Mouse (Mus musculus) midbrain, embryonic 11.5 days (tissue): ENCODE data around the gene Olfr1061. TPM values are rescaled to one million over a fixed set of nuclear protein-coding genes. Genes with fewer than 3 reads are reported as not detected.
"Not testable (repeated sequence)": the region's sequence is repeated elsewhere in the genome, so short reads cannot be mapped to it uniquely, and the experiment has no call there.

Experiments used
- ATAC-seq: fragments of 200-750 bp; cut with Nextera tagmentation; 2 replicates; pipeline ENCODE4 v1.8.0; 2017; ENCODE audit warnings: moderate TSS enrichment, moderate library complexity; ENCODE audit not compliant: low FRiP score
- DNase-seq: peaks from one replicate; pipeline ENCODE4 v3.0.0; 2015; ENCODE audit warnings: low spot score; ENCODE audit errors: missing footprints
- H3K27ac ChIP-seq: fragments of 300-500 bp; sonication (generic); 2 replicates; pipeline ENCODE4 v1.5.1; 2014; ENCODE audit warnings: low read depth, low read length
- H3K27me3 ChIP-seq: fragments of 300-500 bp; sonication (generic); 2 replicates; pipeline ENCODE4 v1.6.1; 2014; ENCODE audit warnings: mild to moderate bottlenecking, low read length, moderate library complexity, mixed read lengths; ENCODE audit not compliant: control insufficient read depth, insufficient read depth
- H3K36me3 ChIP-seq: fragments of 300-500 bp; sonication (generic); 2 replicates; pipeline ENCODE4 v1.6.1; 2014; ENCODE audit warnings: mild to moderate bottlenecking, low read length, moderate library complexity, mixed read lengths; ENCODE audit not compliant: control insufficient read depth, insufficient read depth
- H3K4me1 ChIP-seq: fragments of 300-500 bp; sonication (generic); 2 replicates; pipeline ENCODE4 v1.6.1; 2014; ENCODE audit warnings: low read length; ENCODE audit not compliant: control insufficient read depth, insufficient read depth
- H3K4me2 ChIP-seq: fragments of 300-500 bp; sonication (generic); 2 replicates; pipeline ENCODE4 v1.6.1; 2014; ENCODE audit warnings: mild to moderate bottlenecking, moderate library complexity
- H3K4me3 ChIP-seq: fragments of 300-500 bp; sonication (generic); 2 replicates; pipeline ENCODE4 v1.5.1; 2014; ENCODE audit warnings: low read depth, low read length
- H3K9ac ChIP-seq: fragments of 300-500 bp; sonication (generic); 2 replicates; pipeline ENCODE4 v1.6.1; 2014; ENCODE audit warnings: low read length
- H3K9me3 ChIP-seq: fragments of 300-500 bp; sonication (generic); 2 replicates; pipeline ENCODE4 v1.6.1; 2016; ENCODE audit warnings: low read length; ENCODE audit not compliant: control insufficient read depth
- WGBS: fragments of 180-500 bp; shearing (Covaris S2); extraction: QIAGEN DNeasy Blood & Tissue Kit; methylation state at CpG from one replicate; pipeline ENCODE4 v1.1.7; 2014; 5-methylcytosine and 5-hydroxymethylcytosine counted together
- polyA plus RNA-seq: library from polyadenylated mRNA; unstranded; fragments of >200 nt; fragmentation: Nextera tagmentation; extraction: Ambion mirVana; gene quantifications from 2 replicates; pipeline ENCODE4 v1.2.1, GENCODE M21; 2014

Gene Olfr1061
- not detected in 2 replicates for polyA plus RNA-seq

DNA sequence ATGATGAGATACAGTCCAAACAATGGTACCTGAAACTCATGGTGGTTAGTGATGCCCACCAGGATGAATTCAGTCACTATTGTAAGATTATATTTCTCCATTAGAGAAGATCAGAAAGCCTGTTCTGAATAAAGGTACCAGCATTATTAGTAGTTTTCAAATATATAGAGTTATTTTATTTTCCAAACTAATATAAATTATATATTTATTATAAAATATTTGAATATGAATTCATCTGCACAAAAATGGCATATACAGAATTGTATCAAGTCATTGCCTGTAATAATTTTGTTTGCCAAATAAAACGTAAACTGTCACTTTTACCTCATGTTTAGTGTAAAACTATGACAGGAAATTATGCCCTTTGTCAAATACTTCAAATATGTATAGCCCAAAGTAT lies at the start of gene Olfr1061:
TSS of gene Olfr1061 (minus strand) at position 101 of the 400 bp plus-strand sequence.
- no peak within 1 kb of the TSS for H3K4me2 ChIP-seq
- H3K9ac ChIP-seq = no peak within 1 kb of the TSS
- no peak within 1 kb of the TSS for H3K27ac ChIP-seq
- no peaks in the 10 kb centered on the region for H3K9me3 ChIP-seq
- H3K27me3 ChIP-seq = no peaks in the 10 kb centered on the region
- ATAC-seq (no peak), DNase-seq (no peak)
- H3K4me3 ChIP-seq = no peak within 1 kb of the TSS
- no peaks in the 10 kb centered on the region for H3K36me3 ChIP-seq
- 88% methylated on average over 1 of the region's 1 CpGs for WGBS
- H3K4me1 ChIP-seq = no peaks in the 10 kb centered on the region

DNA sequence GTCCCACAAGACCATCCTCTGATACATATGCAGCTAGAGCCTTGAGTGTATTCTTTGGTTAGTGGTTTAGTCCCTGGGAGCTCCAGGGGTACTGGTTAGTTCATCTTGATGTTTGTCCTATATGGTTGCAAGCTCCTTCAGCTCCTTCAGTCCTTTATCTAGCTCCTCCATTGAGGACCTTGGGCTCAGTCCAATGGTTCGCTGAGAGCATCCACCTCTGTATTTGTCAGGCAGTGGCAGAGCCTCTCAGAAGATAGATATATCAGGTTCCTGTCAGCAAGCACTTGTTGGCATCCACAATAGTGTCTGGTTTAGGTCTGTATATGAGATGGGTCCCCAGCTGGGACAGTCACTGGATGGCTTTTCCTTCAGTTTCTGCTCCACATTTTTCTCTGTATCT lies 46.6 kb upstream of the Olfr1061 start:
- H3K4me1 ChIP-seq = no peaks in the 10 kb centered on the region
- no peak overlapping the region for H3K27ac ChIP-seq
- no peak overlapping the region for H3K4me2 ChIP-seq
- no peaks in the 10 kb centered on the region for H3K9me3 ChIP-seq
- no peak for ATAC-seq
- H3K27me3 ChIP-seq = no peaks in the 10 kb centered on the region
- no peak for DNase-seq
- H3K9ac ChIP-seq = no peak overlapping the region
- no peaks in the 10 kb centered on the region for H3K36me3 ChIP-seq
- no peak overlapping the region for H3K4me3 ChIP-seq
- 89% methylated on average over 1 of the region's 1 CpGs for WGBS

DNA sequence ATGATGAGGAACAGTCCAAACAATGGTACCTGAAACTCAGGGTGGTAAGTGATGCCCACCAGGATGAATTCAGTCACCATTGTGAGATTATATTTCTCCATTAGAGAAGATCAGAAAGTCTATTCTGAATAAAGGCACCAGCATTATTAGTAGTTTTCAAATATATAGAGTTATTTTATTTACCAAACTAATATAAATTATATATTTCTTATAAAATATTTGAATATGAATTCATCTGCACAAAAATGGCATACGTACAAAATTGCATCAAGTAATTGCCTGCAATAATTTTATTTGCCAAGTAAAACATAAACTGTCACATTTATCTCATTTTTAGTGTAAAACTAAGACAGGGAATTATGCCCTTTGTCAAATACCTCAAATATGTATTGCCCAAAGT lies 42.3 kb upstream of the Olfr1061 start, which contains the start of gene Olfr1066:
TSS of gene Olfr1066 (minus strand) at position 101 of the 400 bp plus-strand sequence.
- ATAC-seq = no peak
- no peak for DNase-seq
- H3K4me3 ChIP-seq = no peak within 1 kb of the TSS
- no peaks in the 10 kb centered on the region for H3K9me3 ChIP-seq
- H3K9ac ChIP-seq = no peak within 1 kb of the TSS
- H3K36me3 ChIP-seq = no peaks in the 10 kb centered on the region
- 90% methylated on average over 1 of the region's 1 CpGs for WGBS
- no peaks in the 10 kb centered on the region for H3K4me1 ChIP-seq
- H3K27ac ChIP-seq = no peak within 1 kb of the TSS
- no peaks in the 10 kb centered on the region for H3K27me3 ChIP-seq
- no peak within 1 kb of the TSS for H3K4me2 ChIP-seq

DNA sequence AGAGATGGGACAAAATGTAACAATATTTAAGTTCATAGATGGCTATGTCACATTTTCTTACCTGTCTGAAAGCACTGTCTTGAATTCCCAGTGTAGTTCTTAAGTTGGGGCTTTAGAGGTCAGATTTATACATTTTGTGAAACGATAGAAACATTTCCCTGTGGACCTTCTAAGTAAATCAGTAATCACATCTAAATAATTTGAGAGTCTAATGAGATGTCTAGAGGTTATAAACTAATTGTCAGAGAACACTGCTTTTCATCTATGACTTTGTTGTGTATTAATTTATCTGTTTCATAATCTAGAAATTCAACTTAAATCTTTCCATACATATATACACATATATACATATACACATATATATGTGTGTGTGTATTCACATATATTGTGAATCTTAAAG lies 36.6 kb upstream of the Olfr1061 start, which contains the start of gene Olfr1065:
TSS of gene Olfr1065 (minus strand) at position 101 of the 400 bp plus-strand sequence.
- H3K27me3 ChIP-seq, ATAC-seq, H3K4me2 ChIP-seq, H3K4me3 ChIP-seq, H3K27ac ChIP-seq, H3K36me3 ChIP-seq, H3K4me1 ChIP-seq, H3K9me3 ChIP-seq, DNase-seq, H3K9ac ChIP-seq: not testable (repeated sequence)
- WGBS = no CpG with 5 or more reads among the region's 1 CpGs

DNA sequence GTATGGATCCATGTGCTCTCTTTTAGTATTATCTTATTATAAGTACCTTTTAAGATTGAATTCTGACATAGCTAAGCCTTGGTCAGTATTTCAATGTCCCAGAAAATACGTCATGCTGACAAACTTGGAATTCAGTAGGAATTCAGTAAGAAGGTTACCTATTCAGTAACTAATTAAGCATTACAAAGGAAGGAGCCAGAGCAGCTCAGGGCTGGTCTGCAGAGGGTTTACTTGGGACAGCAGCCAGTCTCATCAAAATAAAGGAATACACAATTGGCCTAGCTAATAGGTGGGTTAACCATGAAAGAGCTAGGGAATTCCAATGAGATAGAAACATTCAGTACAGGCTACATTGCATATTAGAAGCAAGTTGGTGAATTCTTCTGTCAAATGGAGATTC lies 28.3 kb upstream of the Olfr1061 start:
- H3K27ac ChIP-seq, H3K36me3 ChIP-seq, H3K9me3 ChIP-seq, H3K4me1 ChIP-seq, ATAC-seq, DNase-seq, H3K9ac ChIP-seq, H3K27me3 ChIP-seq, H3K4me2 ChIP-seq, H3K4me3 ChIP-seq: not testable (repeated sequence)
- WGBS = 47% methylated on average over 1 of the region's 1 CpGs

DNA sequence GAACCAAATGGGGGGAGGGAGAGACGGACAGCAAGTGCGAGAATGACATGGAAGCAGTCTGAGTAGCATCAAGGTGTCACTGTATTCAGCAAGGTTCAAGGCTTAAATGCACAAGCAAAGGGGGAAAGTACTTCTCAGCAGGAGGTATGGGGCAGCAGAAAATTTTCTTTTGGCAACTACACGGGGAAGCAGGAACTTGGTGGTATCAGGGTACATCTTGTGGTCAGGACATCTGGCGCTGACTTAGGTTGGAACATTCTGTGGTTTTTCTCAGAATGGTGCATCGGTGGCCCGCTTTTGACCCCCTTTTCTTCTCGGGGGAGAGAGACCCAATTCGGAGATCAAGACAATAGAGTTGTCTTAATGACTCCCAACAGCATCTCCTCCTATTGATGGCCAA lies 14.7 kb upstream of the Olfr1061 start:
- not testable (repeated sequence) for ATAC-seq, DNase-seq, H3K27me3 ChIP-seq

DNA sequence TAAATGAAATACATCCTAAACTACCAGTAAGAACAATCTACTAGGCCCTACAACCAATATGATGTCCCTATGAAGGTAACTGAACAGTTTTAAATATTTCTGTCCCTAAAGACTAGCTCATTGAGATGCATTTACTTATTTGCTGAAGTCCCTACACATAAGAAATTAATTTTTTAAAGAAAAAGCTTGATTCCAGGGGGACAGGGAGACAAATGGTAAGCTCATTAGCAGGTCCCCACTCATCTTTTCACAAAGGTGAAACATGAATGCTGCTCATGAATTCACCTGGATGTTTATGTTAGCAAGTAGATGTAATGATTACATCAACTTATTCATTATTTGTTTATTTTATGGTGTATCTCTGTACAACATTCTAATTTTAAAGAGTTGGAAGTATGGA lies 12.8 kb upstream of the Olfr1061 start, which contains the start of gene Olfr1062:
TSS of gene Olfr1062 (minus strand) at position 101 of the 400 bp plus-strand sequence.
- not testable (repeated sequence) for H3K9ac ChIP-seq, ATAC-seq, H3K27ac ChIP-seq, DNase-seq, H3K4me1 ChIP-seq, H3K27me3 ChIP-seq, H3K36me3 ChIP-seq, H3K9me3 ChIP-seq, H3K4me2 ChIP-seq, H3K4me3 ChIP-seq

More for the DNA sequence above, 14.7 kb upstream of the Olfr1061 start:
- H3K36me3 ChIP-seq, H3K9me3 ChIP-seq, H3K4me3 ChIP-seq, H3K4me2 ChIP-seq, H3K9ac ChIP-seq, H3K27ac ChIP-seq, H3K4me1 ChIP-seq: not testable (repeated sequence)
- WGBS = 87% methylated on average over 8 of the region's 8 CpGs

DNA sequence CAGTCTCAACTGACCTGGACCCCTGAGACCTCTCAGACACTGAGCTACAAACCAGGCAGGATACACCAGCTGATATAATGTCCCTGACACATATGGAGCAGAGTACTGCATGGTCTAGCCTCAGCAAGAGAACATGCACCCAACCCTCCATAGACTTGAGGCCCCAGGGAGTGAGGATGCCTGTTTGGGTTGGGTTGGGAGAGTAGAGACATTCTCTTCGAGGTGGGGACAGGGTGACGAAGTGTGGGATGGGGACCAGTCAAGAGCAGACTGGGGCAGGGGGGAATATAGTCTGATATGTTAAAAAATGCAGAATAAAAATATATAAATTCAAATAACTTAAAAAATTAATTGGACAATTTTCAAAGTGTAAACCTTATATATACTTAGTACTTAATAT lies 18.7 kb downstream of the Olfr1061 start:
- H3K9ac ChIP-seq = no peak overlapping the region
- DNase-seq = no peak
- H3K27me3 ChIP-seq = no peaks in the 10 kb centered on the region
- no peak overlapping the region for H3K4me2 ChIP-seq
- ATAC-seq = no peak
- no peaks in the 10 kb centered on the region for H3K4me1 ChIP-seq
- no peak overlapping the region for H3K4me3 ChIP-seq
- no peaks in the 10 kb centered on the region for H3K36me3 ChIP-seq
- no peaks in the 10 kb centered on the region for H3K9me3 ChIP-seq
- 84% methylated on average over 2 of the region's 2 CpGs for WGBS
- H3K27ac ChIP-seq = no peak overlapping the region

DNA sequence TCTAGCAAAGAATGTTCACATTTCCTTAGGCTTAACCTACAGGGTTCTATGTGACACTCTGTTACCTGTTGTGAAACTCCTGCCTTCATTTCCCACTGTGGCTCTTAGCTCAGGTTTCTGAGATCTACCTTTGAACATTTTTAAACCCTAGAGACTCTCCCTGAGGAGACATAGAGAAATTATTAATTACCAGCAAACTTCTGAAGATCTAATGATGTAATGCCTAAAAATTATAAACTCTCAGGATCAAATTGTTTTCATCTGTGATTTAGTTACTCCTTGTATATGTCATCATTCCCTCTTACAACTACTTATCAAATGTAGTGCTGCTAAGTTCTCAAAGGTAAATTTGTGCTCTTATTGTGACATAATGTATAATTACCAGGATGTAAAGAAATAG lies 25.4 kb downstream of the Olfr1061 start, which contains the start of gene Olfr1058:
TSS of gene Olfr1058 (minus strand) at position 101 of the 400 bp plus-strand sequence.
- ATAC-seq, H3K9ac ChIP-seq, H3K4me3 ChIP-seq, H3K4me1 ChIP-seq, H3K27me3 ChIP-seq, H3K4me2 ChIP-seq, H3K9me3 ChIP-seq, H3K27ac ChIP-seq, H3K36me3 ChIP-seq, DNase-seq: not testable (repeated sequence)
